Mouse (Mus musculus) liver, adult 2 months (tissue): ENCODE results near the gene Psmd12.

Experiments
- CTCF ChIP-seq: fragments of 200-500 bp; IDR thresholded peaks from 2 replicates; pipeline ENCODE4 v1.5.1; 2011; ENCODE audit warnings: low read depth, low read length, control low read depth
- POLR2A ChIP-seq: fragments of 200-500 bp; IDR thresholded peaks from 2 replicates; pipeline ENCODE4 v1.6.1; 2011; ENCODE audit warnings: low read length, control low read depth; ENCODE audit not compliant: insufficient read depth; ENCODE audit errors: extremely low read depth

DNA sequence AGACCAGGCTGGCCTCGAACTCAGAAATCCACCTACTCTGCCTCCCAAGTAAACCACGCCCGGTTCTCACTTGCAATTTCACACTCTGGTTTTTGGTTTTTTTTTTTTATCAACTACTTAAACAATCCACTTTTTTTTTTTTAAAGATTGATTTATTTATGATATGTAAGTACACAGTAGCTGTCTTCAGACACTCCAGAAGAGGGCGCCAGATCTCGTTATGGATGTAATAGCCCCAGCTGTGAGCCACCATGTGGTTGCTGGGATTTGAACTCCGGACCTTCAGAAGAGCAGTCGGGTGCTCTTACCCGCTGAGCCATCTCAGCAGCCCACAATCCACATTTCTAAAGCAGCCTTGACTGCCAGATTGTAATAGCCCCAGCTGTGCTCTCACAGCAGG lies 23.5 kb downstream of the Psmd12 start:
- TF ChIP-seq CTCF, result peak; percentile 19; the same call in 1 of the 2 replicates
- TF ChIP-seq POLR2A, result no peak
